Mouse (Mus musculus): ENCODE measurements at regions not wholly inside any gene's neighbourhood (a gene's known extent, or its start where the extent isn't known, plus 50 kb on each side); places are given as distances from the start of the nearest gene placed in this dataset.
A peak's percentile ranks its signal among the peaks of the same experiment; 100 is the strongest.

DNA sequence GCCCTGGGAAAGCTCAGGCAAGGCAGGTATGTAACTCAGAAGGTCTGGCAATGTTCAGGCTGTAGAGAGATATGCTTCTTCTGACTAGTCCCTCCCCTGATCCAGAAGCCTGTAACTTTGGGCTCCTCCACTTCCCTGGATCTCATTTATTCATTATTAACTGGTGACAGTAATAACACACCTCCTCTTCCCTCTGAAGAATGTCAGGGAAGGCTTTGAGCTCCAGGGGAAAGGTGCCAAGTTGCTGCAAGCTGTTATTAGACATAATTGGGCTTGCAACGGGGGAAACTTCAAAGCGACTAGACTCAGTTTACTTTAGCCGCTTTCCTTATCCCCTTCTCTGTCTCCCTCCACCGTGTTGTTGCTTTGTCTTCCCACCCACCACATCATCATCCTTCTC is 75.6 kb upstream of the Tmprss2 start:
- DNase-seq (ENCODE audit: low read depth, low spot score) = peak; percentile 48

GRCm38 (mm10) chr16:97685603-97686285 is 74.7 kb upstream of the Tmprss2 start:
- DNase-seq (ENCODE audit: low read depth, low spot score) = no peak

DNA sequence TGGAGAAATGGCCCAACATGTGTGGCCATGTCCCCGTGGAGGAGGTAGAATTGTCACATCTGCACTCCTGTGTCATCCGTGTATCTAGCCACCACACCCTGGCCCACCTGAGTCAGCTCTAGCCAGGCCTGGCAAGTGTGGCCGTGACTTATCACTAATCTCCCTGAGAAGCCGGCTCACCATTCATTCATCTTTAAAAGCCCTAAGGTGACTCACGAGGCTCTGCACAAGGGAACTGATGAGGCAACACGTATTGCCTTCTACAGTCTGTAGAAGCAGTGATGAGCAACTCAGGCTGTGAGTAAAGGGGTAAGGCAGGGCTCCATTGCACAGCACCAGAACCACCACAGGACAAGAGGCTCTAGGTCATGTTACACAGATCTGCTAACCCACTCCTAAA is 70.2 kb upstream of the Tmprss2 start:
- DNase-seq (ENCODE audit: low read depth, low spot score) = peak; percentile 10

DNA sequence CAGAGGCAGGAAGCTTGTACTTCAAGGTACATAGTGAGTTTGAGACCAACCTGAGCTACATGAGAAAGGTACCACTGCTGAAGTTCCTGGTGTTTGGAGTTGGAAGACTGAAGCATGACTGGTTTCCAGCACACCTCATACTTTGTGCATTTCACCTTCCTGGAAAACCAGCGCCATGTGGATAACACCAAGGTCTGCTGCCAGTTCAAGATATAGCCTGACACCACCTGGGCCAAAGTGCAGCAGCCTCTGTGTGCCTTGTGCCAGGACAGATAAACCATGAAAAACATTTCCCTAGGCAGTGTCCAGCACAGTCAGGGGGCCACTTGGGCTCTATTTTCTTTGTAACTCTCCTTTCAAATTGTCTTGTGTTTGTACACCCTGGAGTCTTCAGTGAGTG is 68.8 kb upstream of the Tmprss2 start:
- no peak for DNase-seq (ENCODE audit: low read depth, low spot score)

GRCm38 (mm10) chr16:97679252-97679651 is 68.3 kb upstream of the Tmprss2 start:
- no peak for DNase-seq (ENCODE audit: low read depth, low spot score)

DNA sequence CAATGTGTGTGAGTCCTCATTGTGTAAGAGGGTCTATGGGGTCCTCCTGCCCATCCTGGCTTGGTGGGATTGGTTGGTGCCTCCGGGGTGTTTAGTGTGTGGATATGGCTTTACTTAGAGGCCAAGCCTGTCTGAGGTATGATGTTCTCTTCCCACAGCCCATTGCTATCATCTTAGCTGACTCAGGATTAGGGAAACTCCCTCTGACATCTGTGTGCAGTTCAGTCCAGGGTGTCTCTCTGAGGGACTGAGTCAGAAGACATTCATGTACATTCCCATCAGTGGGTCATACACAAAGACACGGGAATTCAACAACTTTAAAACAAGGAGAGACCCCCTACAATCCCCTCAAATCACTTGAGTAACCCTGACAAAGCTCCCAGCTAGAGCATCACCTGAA is 66.6 kb upstream of the Tmprss2 start:
- no peak for DNase-seq (ENCODE audit: low read depth, low spot score)

DNA sequence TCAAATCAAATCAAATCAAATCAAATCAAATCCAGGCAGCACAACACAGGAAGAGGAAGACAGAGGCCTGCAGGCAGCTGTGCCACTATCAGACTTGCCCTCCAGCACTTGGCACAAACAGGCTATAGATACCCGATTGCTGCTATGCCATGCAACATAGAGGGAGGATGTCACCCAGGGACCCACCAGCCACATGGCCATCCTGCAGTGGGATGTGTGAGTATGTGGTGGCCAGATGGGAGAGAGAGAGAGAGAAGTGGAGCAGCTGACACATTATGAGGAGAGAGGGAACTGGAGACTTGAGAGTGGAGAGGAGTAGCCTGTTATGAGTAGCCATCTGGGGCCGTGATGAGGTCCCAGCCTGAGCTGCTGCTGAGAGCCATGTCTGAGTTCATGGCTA is 62.6 kb upstream of the Tmprss2 start:
- DNase-seq (ENCODE audit: low read depth, low spot score) = peak; percentile 52

DNA sequence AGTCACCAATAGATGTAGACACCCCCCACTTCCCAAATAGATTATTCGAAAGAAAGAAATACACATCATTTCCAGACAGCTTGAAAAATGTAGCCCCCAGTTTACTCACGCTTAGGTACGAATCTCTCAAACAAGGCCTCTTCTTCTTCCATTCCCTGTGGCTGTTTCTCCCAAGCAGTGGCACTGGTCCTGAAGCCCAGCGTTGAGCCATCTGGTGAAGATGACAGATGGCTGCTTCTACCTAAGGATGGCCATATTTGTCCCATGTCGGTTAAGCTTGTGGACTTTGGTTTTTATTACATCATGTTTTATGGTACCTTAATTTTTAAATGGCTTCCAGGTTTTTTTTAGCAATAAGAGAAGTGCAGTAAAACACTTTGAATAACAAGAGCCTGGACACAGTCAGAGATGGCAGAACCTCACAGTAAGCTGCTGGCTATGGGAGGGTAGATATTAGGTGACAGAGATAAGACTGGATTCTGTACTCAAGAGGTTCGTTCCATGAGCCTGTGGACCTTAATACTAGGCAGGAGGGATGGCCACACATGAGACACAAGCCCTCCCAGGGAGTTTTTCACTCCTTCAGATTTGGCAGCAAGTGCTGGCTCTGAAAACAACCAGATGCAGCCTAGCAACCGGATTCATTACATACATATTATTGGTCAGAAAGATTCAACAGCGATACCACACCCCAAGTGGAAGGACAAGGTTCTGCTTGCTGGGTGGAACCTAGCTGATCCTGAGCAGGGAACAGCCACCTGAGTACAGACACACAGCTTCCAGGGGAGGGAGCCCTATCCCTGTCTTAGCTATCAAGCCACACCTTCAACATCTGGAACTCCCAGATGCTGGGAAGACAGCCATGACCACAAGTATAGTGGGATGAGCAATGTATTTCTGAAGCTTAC is 59.4 kb upstream of the Tmprss2 start:
- peak; percentile 88 for DNase-seq (ENCODE audit: low read depth, low spot score)

GRCm38 (mm10) chr16:97667536-97667935 is 56.5 kb upstream of the Tmprss2 start:
- peak; percentile 20 for DNase-seq (ENCODE audit: low read depth, low spot score)

- no peak for DNase-seq (ENCODE audit: low read depth, low spot score)
These were observed 54.5 kb upstream of the Tmprss2 start for GRCm38 (mm10) chr16:97665518-97665917.

All from brain, adult 2 months (tissue).